Mouse (Mus musculus): ENCODE measurements at regions not wholly inside any gene's neighbourhood (a gene's known extent, or its start where the extent isn't known, plus 50 kb on each side); places are given as distances from the start of the nearest gene placed in this dataset.

DNA sequence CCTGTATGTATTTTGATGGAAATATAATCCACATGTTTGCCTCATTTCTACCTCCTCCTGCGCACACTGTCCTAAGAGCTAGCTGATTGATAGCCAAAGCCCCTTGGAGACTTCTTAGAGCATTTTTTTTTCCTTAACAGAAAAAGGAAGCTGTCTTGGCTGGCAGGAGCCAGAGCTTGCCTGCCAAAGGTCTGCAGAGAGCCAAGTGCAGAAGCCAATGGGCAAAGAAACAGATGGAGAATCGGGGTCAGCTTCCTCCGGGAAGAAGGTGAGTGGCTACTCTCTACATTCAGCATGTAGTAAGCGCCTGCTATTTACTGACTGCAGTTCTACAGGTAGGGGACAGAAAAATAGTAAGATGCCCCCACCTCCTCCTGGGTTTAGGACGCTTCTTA is 137.8 kb downstream of the Rybp start:
- no peak for TF ChIP-seq CTCF (IDR thresholded peaks at IDR 0.05; ENCODE audit: control insufficient read depth, insufficient read depth, insufficient read length)
- no peak for TF ChIP-seq USF1 (IDR thresholded peaks at IDR 0.05; ENCODE audit: low read depth)

Measured in C2C12 (cell line).